Mouse (Mus musculus): Measurements from ENCODE around the gene Stat1.

DNA sequence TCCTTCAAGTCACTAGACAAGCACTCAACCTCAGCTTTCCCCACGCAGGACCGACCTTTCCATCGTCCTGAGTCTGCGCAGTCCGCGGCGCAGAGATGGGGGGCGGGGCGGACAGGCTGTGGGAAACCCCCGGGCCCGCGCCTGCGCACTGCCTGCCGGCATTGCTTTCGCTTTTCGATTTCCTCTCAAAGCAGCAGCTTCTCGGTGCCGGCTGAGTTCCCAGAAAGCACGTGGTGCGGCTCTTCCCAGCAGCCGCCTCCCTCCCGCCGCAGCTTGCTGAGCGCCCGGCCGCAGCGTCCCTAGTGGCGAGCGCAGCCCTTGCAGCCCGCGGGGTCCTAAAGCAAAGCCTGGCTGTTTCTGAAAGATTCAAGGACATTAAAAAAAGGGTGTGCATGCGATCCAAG, 5.6 kb upstream of the Stat1 start:
- TF ChIP-seq SRF (IDR thresholded peaks at IDR 0.05; ENCODE audit: control insufficient read depth, insufficient read length, low read depth) (peak; percentile 35), USF1 (IDR thresholded peaks at IDR 0.05; ENCODE audit: low read depth) (peak; percentile 90), POLR2A (IDR thresholded peaks at IDR 0.05; ENCODE audit: insufficient read length, low read depth) (peak; percentile 88)

Data from myocyte (in vitro differentiated cells).